Mouse (Mus musculus) inflammation-experienced regulatory T-cells, adult 6 months (primary cell): ENCODE measurements around the gene Kcnj15. TPM values are rescaled to one million over a fixed set of nuclear protein-coding genes. Genes with fewer than 3 reads are reported as not detected.

Experiments
- ATAC-seq: one replicate; pipeline ENCODE4 v1.8.0; 2017
- polyA plus RNA-seq, 3 experiments: library from polyadenylated mRNA; unstranded; fragments of 100-300 nt; shearing (Covaris generic); gene quantifications; one replicate each; pipeline ENCODE4 v1.2.1; 2017

Kcnj15 gene
- polyA plus RNA-seq, 3 experiments from 2014 or later: 0.19 to 0.86 (median 0.36) TPM

DNA sequence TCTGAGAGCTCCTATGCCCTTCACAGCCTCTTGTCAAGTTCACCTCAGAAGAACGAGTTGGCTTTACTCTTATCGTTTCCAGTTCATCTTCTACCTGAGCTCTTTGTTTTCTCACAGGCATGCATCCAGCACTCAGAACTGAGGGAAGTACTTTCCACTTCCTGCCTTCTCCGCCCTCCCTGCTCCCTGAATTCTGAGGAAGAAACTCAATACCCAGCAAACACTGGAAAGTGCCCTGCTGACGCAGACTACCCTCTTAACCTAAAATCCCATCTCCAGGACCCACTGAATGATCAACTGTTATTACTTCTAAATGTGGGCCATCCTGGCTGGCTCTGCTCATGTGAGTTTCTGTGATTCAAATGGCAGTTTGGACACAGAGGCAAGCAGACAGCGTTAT, 8.7 kb upstream of the Kcnj15 start:
- no peak for ATAC-seq

DNA sequence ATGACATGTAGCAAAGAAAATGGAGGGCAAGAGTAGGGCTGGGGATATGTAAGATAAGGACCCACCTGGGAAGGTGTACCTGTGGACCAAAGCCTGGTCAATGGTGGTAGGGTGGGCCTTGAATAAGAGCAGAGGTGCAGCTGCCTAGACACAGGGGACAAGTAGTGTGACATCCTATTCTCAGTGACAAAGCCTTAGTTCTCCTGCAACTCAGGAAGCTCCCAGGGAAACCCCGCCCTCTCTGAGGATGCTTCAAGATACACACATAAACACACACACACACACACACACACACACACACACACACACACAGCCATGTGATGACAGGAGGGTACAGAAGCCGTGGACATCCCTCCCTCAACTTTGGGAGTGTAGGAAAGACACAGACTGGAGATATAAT, 710 bp upstream of the Kcnj15 start:
- no peak for ATAC-seq

DNA sequence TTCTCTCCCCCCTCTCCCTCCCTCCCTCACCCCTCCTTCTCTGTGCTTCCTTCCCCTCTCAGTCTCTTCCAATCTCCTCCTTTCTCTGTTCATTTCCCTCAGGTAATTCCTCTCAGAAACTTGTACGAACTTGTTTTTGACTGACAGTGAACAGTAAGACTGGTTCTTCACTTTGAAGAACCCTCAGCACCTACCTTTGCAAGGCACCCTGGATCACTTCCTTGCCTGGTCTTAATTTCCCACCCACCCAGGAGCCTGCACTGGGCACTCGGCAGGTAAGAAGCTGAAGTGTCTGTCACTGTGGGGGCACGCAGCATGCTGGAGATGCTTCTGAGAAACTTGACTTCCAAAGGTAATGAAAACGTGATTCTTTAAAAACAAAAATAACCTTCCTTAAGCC, 742 bp downstream of the Kcnj15 start:
- ATAC-seq: no peak

DNA sequence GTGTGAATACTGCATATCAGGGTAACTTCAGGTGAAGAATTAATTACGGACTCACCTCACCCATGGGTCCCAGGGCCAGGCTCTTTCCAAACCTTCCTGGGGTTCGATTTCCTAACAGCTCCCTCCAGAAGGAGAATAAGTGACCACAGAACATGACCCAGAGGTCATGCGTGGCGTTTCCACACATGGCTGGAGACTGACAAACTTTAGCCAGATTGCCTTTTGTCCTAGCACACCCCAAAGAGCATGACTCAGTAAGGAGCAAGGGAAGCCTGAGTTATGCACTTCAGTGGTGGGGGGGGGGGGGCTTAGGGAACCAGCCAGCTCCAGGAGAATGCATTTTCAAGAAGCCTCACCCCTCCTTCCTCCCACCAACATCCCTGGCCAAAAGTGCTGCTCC, 2.1 kb downstream of the Kcnj15 start:
- no peak for ATAC-seq

DNA sequence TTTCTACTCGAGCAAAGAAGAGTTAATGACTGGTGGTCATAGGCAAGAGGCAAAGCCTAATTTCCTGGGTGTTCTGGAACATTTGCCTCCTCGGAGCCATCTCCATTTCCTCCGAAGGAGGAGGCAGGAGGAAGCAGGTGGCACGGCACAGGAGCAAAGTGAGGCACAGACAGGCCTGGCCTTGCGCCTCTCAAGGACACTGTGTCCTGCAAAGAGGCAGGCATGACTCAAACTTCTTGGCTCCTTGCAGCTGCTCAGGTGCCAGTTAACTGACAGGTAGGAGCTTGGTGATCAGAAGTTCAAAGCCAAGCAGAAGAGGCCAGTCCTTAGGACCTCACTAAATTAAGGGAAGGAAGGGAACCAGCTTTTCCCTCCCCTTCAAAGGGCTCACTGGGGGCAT, 3.3 kb downstream of the Kcnj15 start:
- no peak for ATAC-seq

DNA sequence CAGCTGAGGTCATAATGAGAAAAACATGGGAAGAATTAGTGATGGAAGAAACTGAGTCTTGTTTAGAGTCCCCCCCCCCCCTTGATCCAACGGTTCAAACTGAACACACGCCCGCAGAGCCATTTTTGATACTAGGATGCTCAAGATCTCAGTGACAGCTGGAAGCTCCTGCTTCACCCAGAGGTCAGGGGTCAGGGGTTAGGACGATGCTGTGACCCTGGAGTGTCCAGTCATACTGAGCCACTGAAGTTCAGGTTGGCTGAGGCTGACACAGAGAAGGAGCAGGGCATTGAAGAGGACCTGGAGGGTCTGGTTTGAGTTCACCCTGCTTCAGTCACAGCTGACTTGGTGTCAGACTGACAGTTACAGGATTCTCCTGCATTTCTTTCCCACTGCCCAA, 4.4 kb downstream of the Kcnj15 start:
- ATAC-seq: no peak

DNA sequence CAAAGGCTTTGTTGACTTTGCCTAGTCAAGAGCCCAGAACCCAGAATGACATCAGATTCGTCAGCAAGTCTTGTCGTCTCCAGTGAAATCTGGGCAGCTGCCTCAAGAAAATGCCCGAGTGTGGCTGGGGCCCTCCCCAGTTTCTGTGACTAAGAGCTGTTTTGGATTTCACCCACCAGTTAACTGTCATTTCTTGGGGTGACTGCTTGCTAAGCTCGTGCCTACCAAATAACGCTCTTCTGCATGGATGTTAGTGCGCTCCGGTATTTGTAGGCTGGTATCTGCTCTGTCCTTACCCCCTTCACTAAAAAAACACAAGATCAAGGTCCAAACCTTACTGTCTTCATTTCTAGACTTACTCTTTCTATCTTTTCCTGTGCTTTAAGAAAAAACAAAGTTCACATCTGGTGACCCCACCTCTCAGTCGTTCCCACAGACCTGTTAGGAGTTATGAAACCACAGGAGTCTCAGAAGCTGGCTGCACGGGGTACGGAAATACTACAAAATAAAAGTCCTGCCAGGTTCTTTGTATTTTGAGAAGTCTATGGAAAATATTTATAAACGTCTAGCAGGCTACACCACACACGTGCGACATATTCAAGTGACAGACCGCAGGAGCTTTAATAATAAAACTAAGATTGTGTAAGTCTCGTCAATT, 5.5 kb downstream of the Kcnj15 start:
- peak; percentile 90 for ATAC-seq

DNA sequence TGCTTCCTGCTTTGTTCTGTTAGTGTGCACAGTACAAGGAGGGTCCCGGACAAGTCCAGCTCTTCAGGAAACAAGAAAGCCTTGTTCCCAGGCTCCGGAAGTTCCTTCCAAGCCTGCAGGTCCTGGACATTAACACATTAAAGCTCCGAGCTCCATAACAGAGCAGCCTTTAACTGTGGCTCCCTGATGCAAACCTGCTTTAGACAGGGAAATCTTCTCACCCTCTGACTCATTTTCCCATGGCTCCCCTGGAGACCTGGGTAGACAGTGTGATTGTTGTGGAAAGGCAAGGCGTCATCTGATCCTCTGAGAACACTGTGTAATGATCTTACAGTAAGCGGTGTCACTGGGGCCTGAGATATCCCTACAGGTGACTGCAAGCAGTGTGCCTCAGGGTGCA, 7.0 kb downstream of the Kcnj15 start:
- ATAC-seq: no peak

DNA sequence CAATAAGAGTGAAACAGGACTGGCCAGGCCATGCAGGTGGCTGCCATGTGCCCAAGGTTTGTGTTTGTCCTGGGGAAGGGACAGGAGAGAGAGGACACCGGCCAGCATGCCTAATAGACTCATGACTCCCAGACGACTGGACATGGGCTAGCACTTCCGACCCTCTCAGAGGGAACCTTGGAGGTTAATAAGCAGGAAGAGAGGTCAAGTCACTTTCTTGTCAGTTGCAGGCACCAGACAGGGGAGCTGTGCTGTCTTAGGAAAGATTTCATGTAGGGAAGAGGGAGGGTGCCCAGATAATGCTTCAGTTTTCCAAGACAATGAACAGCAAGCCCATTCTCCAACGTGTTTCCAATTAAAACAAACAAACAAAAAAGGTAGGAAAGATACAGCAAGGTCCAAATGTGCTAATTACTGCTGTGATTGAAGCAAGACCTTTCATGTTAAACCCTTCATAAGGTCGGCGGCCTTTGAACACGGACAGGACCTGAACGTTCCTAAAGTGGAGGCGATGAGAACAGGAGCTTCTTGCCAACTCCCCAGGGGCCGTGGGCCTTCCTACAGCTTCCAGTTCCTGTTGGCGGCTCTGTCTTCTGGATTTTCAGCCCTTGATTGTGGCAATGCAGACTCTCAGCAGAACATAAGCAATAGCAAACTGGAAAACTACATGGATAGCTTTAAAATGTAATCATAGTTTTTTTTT, 10.3 kb downstream of the Kcnj15 start:
- ATAC-seq: no peak

DNA sequence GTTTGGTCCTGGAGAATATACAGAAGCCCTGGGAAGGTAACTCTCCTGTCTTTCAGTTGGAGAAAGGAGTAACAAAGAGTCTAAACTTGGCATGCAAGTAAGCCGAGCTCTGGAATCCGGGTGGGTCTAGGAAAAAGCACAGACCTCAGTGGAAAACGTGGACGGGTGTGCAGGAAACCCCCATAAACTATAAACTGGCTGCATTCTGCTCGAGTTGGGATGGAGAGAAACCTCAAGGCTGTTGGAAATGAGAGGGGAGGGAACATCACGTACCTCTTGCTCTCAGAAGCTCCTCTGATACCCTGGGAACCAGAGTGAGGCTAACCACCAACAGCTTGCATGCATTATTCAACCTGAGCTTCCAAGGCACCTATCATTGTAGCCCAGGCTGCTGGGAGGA, 12.3 kb downstream of the Kcnj15 start:
- no peak for ATAC-seq

DNA sequence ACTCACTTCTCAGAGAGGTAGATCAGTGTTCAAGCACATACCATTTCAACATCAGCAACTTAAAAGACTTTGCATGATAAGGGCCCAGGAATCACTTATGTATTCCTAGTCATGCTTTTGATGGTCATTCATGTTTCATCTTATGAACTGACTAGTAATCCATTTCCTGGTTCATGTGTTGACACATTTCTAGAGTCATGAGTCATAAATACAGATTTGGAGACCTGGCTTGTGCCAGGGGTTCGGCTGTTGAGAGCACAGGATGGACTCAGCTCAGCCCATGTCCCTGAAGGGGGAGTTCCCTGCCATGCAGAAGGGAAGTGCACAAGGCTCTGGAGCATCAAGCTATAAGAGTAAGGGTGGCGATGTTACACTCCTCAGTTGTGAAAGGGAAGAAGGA, 15.7 kb downstream of the Kcnj15 start:
- ATAC-seq: peak; percentile 41

DNA sequence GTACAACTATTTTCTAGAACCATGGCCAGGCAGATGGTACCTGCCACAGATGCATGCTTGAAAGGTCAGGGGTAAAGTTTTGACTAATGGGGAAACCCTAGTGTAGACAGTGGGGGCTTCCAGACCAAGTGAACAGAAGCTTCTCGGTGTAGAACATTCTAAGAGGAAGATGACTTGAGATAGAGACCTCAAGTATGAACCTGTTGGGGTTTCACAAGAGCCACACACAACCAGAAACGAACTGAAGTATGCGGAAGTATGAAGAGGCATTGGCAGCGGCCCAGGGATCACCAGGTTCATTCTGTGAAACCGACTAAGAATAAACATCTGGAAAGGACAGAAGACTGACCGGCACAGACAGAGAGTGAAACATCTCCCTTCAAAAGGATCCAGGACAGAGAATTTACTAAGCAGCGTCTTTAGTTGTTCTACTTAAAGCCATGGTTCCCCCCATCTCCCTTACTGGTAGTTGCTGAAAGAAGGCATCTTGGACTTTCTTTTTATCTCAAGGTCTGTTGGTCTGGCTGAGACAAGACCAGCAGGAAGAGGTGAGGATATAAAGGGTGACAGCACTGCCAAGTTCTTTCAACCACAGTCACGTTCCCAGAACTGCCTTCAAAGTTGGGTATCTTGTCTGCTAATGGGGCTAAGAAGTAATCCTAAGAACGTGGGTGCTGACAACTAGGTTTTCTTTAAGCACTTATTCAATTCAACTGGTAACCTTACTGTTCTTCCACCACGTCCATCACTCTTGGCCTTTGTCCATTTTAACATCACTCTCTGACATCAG, 18.6 kb downstream of the Kcnj15 start:
- peak; percentile 36 for ATAC-seq

DNA sequence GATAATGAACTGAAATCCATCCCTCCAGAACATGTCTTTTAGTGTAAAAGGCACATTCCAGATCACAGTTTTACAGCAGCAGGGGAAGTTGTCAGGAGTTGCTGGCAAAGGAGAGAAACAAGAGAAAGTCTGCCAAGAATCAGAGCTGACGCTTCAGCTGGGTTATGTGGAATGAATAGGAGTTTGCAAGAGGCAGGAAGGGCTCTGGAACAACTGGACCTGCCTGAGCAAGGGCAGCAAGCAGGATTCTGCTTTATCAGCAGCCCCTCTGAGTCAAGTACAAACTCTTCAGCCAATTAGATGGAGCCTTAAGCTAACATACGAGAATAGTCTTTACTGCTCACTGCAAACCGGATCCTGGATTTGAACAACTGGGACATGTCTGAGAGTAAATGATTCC, 21.7 kb downstream of the Kcnj15 start:
- ATAC-seq: no peak

DNA sequence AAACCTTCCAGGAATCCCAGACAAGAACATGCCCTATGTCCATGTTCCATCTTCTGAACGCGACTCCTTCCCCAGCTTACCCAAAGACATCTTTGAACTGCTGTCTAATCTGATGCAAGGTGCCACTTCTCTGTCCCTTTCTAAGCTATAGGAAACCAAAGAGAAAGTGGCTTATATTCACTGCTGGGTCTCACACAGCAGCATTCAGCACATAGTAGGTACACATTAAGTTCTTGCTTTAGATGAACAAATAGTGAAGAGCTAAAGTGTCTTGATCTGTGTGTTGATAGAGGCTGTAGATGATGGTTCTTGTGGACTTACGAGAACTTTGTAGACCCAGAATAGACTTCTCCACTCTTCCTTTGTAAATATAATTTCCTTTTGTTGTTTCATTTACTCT, 23.0 kb downstream of the Kcnj15 start:
- no peak for ATAC-seq

DNA sequence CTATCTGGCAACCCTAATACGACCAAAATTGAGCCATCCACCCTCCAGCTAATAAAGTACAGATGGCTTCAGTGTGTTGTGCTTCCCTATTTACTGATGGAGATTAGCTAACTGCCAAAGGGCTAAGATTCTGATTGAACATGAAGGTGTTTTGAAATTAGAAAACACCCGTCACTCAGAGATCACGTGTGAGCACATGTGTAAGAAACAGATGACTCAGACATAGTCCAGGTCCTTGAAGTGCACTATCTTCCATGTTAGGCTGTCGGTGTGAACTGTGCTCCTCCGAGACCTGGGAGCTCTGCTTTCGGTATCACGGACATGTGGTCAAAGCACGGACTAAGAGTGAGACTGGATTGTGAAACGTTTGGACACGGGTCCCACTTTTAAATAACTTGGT, 26.0 kb downstream of the Kcnj15 start:
- ATAC-seq: no peak

DNA sequence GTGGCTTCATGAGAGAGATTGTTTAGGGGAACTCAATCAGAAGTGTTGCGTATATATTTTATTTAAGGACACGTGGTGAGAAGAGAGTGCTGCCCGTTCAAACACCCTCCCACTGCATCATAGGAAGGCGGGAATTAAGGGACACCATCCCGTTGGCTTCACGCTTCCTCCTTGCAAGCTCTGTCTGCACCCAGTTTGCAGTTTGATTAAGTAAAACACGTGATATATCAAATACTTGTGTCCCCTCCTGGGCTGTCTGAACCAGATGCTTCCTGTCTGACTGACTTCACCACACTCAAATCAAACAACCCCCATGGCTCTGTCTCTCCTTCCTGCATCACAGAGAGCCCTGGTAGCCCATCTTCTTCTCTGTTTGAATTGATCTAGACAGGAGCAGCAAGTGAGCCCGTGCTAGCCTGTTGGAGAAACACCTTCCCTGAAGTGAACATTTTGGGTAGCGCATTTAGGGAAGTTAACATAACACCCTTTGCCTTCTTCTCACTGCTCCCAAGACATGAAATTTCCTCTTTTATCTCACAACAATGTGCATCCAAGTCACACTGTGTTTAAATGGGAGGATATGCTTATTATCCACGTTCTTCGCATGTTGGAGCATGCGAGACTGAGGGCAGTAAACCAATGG, 26.8 kb downstream of the Kcnj15 start:
- ATAC-seq: peak; percentile 88

DNA sequence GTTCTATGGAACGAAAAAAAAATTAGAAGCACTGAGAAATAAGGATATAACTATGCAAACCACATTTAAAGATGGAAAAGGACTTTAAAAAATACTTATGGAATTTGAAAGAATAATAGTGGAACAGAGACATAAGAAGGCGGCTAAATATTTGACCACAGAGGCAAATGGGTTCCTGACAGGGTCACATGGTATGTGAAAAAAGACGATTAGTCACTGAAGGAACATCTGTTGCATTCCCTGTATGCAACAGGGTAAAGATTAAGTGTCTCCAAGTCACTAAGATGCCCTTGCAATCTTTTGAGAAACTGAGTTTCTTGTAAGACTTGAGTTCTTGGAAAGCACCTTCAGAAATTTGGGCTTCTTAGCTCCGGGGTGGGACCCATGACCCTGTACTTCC, 27.7 kb downstream of the Kcnj15 start:
- no peak for ATAC-seq

DNA sequence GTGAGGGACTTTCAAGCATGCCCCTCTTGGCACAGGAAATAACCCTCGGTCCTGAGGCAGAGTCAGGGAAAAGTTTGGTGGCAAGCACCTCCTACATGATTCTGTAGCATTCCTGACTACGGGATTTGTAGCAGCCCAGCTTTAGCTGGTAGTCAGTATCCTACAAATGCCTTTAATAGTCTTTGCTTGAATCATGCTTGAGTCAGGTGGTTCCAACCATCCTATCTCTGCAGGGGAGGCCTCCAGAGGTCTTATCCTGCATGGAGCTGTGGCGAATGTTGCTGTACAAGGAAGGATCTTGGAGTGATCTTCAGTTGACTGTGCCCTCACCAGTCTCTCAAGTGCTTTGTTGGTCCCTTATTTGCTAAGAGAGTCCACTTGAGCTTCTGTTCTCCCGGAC, 28.4 kb downstream of the Kcnj15 start:
- ATAC-seq: no peak

DNA sequence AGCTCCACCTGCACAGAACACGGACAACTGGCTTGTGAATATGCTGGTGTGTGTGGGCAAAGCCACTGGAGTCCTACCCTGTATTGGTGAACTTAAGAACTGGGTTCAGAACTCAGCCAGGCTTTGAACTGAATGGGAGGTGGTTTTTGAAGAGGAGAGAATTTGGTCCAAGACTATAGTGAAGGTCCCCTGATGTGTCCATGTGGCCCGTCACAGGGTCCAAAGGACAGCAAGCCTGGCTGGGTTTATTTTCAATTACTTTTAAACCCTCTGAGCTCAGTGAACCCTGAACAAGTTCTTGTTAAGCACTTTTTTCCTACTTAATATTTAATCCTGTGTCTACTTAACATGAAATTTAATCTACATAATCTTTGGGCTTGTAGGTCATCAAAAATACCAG, 30.3 kb downstream of the Kcnj15 start:
- ATAC-seq: no peak

DNA sequence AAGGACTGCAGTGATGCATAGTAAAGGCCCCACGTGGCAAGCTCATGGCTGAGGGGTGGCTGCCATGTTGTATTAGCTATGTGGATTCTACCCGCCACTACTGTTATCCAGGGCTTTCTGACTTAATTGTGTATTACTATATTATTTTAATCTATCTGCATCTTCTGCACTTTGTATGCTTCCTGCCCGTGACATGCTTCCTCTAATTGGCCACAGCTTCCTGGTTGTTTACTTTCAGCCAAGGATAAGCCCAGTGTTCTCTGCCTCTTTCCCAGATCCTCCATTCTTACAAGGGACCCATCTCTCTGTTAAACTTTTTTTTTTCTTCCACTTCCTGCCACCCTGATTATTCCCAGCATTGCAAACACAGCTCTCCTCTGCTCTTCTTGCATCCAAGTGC, 32.0 kb downstream of the Kcnj15 start:
- ATAC-seq: no peak

DNA sequence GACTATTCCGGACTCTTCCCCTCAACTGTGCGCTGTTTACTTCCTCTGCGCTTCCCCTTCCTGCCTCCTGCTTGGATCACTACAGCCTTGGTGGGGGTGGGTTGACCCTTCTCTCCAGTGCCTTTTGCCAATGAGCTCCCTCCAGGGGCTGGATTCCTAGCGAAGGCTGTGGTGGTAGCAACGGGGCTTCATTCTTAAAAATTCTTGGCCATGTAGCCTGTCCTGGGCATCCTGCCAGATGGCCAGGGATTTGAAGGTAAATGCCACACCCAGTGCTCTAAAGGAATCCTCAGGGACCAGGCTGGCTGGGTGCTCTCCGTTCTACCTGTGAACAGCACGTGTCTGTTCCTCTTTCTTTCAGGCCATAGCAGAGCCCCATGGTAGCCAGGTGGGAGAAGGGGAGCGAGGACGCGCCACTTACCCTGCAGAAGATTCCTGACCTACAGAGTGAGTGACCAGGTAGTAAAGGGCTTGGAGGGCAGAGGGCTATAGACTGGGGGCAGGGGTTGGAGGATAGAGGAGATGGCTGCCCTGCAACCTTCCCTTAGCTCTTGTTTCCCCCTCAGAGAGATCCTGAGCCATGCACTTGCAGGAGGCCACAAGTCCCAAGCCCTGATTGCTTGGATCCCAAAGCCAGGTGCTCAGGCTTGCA, 34.2 kb downstream of the Kcnj15 start:
- ATAC-seq: no peak

DNA sequence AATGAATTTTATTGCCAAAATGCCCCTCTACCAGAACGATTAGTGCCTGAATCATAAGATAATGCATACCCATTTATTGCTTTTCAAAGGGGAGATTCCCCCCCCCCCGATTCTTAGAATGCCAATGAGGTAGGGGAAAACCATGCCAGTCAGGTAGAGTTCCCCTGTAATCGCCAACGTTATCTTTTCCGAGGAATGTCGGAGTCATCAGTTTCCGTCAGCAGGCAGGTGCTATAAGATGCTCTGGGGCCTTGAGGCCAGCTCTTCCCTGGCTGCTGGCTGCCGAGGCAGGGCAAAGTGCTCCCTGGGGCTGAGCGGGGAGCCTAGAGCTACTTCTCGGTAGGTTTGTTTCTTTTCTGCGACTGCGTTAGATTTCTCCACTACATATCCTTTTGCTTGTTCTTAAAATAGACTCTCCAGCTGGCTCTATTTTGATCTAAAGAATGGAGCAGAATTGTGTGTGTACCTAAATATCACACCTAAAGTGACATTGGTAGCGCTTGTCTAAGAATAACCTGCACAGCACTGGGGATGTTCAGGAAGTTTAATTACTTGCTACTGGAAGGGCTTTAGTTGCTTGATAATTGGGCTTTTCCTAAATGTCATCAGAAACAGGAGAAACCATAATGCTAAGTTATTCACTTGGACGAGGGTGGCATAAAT, 35.6 kb downstream of the Kcnj15 start:
- no peak for ATAC-seq
